Mouse (Mus musculus): ENCODE data around the gene Klhl7. TPM values are rescaled to one million over a fixed set of nuclear protein-coding genes. Genes with fewer than 3 reads are reported as not detected.

The Klhl7 gene
- total RNA-seq, 2 experiments from 2014 or later, result 92.7 to 94.8 TPM

GRCm38 (mm10) chr5:24167263-24167662, 66.9 kb downstream of the Klhl7 start:
- DNase-seq (ENCODE audit: extremely low spot score in 1 of 2, low spot score in 1 of 2), result peak in 1 of 2 experiments; percentile 36

DNA sequence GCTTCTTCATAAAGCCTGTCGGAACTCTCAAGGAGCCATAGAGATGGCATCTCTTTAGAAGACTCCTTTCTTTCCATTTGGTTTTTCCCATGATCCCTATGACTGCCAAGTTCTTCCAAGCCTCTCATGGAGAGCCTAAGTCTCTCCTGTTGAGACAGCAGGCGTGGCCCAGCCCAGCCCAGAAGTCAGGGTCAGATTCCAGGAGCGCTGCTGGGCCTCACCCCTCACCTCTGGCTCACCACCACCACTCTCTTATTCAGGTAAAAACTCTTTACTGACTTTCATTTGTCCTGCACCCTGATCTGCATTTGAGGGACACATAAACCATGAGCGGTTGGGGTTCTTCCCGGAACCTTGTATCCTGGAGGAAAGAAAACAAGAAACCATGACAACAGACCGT, 69.5 kb downstream of the Klhl7 start:
- no peak for DNase-seq (ENCODE audit: extremely low spot score in 1 of 2, low spot score in 1 of 2)

- DNase-seq (ENCODE audit: extremely low spot score in 1 of 2, low spot score in 1 of 2), result no peak
Observed at GRCm38 (mm10) chr5:24172092-24172491, 71.7 kb downstream of the Klhl7 start.

- DNase-seq (ENCODE audit: extremely low spot score in 1 of 2, low spot score in 1 of 2), result no peak
Observed at GRCm38 (mm10) chr5:24181514-24182295, 81.3 kb downstream of the Klhl7 start.

GRCm38 (mm10) chr5:24182296-24182734, 81.9 kb downstream of the Klhl7 start:
- no peak for DNase-seq (ENCODE audit: extremely low spot score in 1 of 2, low spot score in 1 of 2)

GRCm38 (mm10) chr5:24183096-24183495, 82.7 kb downstream of the Klhl7 start:
- no peak for DNase-seq (ENCODE audit: extremely low spot score in 1 of 2, low spot score in 1 of 2)

- DNase-seq (ENCODE audit: extremely low spot score in 1 of 2, low spot score in 1 of 2), result no peak
Observed at GRCm38 (mm10) chr5:24184011-24184410, 83.6 kb downstream of the Klhl7 start.

GRCm38 (mm10) chr5:24188476-24188875, 88.1 kb downstream of the Klhl7 start:
- no peak for DNase-seq (ENCODE audit: extremely low spot score in 1 of 2, low spot score in 1 of 2)

DNA sequence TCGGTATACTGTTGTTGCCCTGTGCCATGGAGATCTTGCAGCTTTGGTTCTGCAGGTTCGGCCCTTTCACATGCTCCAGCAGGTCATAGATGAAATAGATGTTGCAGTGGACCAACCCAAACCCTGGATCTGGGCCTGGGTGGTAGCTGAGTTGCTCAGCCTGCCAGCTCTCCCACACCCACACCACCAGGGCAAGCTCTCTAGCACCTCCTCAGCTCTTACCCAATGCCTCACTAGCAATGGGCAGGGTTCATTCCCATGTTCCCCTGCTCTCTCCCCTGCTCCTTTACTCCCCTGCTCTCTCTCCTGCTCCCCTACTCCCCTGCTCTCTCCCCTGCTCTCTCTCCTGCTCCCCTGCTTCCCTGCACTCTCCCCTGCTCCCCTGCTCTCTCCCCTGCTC, 91.4 kb downstream of the Klhl7 start:
- no peak for DNase-seq (ENCODE audit: extremely low spot score in 1 of 2, low spot score in 1 of 2)

GRCm38 (mm10) chr5:24201006-24201405, 100.6 kb downstream of the Klhl7 start:
- no peak for DNase-seq (ENCODE audit: extremely low spot score in 1 of 2, low spot score in 1 of 2)

GRCm38 (mm10) chr5:24202492-24202891, 102.1 kb downstream of the Klhl7 start:
- DNase-seq (ENCODE audit: extremely low spot score in 1 of 2, low spot score in 1 of 2), result peak in 1 of 2 experiments; percentile 11

DNA sequence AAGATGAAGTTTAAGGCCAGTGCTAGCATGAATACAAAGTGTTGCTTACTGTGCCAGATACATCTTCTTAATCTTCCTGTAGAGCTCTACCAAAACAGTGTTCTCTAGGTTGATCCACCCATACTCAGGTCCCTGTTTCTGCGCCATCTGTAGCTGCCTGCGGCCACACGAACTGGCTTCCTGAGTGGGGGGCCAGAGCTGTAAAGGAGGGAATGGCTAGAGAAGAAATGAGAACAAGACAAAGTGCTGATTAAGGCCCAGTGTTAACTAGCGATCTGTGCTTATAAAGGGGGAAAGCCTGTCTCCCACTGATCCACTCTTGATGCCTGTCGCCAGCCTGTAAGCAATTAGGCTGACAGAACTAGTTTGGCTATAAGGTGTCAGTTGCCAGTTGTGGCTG, 102.9 kb downstream of the Klhl7 start:
- no peak for DNase-seq (ENCODE audit: extremely low spot score in 1 of 2, low spot score in 1 of 2)

- no peak for DNase-seq (ENCODE audit: extremely low spot score in 1 of 2, low spot score in 1 of 2)
Observed at GRCm38 (mm10) chr5:24207965-24208364, 107.6 kb downstream of the Klhl7 start.

DNA sequence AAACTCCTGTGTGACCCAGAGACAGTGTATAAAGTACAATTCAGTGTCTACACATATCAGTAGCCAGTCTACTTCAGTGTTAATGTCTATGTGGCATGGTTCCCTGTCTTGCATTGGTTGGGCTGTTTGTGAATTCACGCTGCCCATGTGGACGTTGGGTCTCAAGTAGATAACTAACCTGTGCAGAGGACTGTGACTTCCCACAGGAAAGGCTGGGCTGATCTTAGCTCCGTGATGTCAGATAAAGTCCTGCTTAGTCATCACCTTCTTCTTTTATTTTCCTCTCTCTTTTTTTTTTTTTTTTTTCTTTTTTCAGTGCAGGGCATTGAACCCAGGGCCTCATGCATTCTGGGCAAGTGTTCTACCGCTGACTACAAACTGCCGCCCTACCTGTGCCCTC, 108.1 kb downstream of the Klhl7 start:
- DNase-seq (ENCODE audit: extremely low spot score in 1 of 2, low spot score in 1 of 2), result no peak

Other genes starting within 250 kb of the Klhl7 start
- gene Fam126a, start 69.9 kb upstream of the Klhl7 start, total RNA-seq (2021), result 10 to 100 TPM; 24.8 to 25.1 TPM
- gene Nupl2, start 64.4 kb downstream of the Klhl7 start, total RNA-seq (2021), result 10 to 100 TPM in 1 of 2 experiments, 1 to 10 TPM in 1; 9.9 to 12.0 TPM

All from layer of hippocampus, postnatal 25 days (tissue).